Mouse (Mus musculus) cortical plate, adult 2 months (tissue): ENCODE data around the gene Mthfs.

Source experiments
- CTCF ChIP-seq: fragments of 200-500 bp; IDR thresholded peaks from 2 replicates; pipeline ENCODE4 v1.5.1; 2011; ENCODE audit warnings: mild to moderate bottlenecking, control low read depth, low read length; ENCODE audit not compliant: insufficient read depth; ENCODE audit errors: extremely low read depth
- POLR2A ChIP-seq: fragments of 200-500 bp; IDR thresholded peaks from 2 replicates; pipeline ENCODE4 v1.6.1; 2011; ENCODE audit warnings: mild to moderate bottlenecking, low read length, control low read depth; ENCODE audit not compliant: insufficient read depth; ENCODE audit errors: extremely low read depth

GRCm38 (mm10) chr9:89256556-89257335, 46.3 kb downstream of the Mthfs start:
- TF ChIP-seq CTCF (no peak), POLR2A (no peak)
